Mouse (Mus musculus): ENCODE measurements around the gene 2410015M20Rik. TPM values are rescaled to one million over a fixed set of nuclear protein-coding genes. Genes with fewer than 3 reads are reported as not detected.
"Not testable (repeated sequence)": the region's sequence is repeated elsewhere in the genome, so short reads cannot be mapped to it uniquely, and the experiment has no call there.

The 2410015M20Rik gene
- polyA plus RNA-seq, 1 experiment = 145 TPM

GRCm38 (mm10) chr17:56643237-56643636 is 33.7 kb upstream of the 2410015M20Rik start:
- H3K36me3 ChIP-seq (ENCODE audit: control insufficient read depth, insufficient read depth, low read length) = no peaks in the 10 kb centered on the region
- WGBS = 91% methylated on average over 4 of the region's 4 CpGs
- no peak overlapping the region for H3K4me3 ChIP-seq (ENCODE audit: control insufficient read depth, insufficient read depth, low read length)
- no peak overlapping the region for H3K27ac ChIP-seq (ENCODE audit: control insufficient read depth, insufficient read depth, low read length)
- no peak for DNase-seq
- H3K27me3 ChIP-seq (ENCODE audit: control insufficient read depth, insufficient read depth, low read length) = no peaks in the 10 kb centered on the region
- no peaks in the 10 kb centered on the region for H3K4me1 ChIP-seq (replicated peaks; ENCODE audit: control insufficient read depth, insufficient read depth, low read length)
- TF ChIP-seq CTCF (IDR thresholded peaks at IDR 0.05; ENCODE audit: borderline replicate concordance, control insufficient read depth, extremely low read depth, insufficient read depth, low read length, poor library complexity) = no peak
- no peak for TF ChIP-seq POLR2A (IDR thresholded peaks at IDR 0.05; ENCODE audit: control insufficient read depth, extremely low read depth, insufficient read depth, low read length, poor library complexity)

GRCm38 (mm10) chr17:56634023-56634422 is 24.5 kb upstream of the 2410015M20Rik start:
- Histone ChIP-seq H3K27ac (ENCODE audit: control insufficient read depth, insufficient read depth, low read length) (no peak overlapping the region), H3K36me3 (ENCODE audit: control insufficient read depth, insufficient read depth, low read length) (no peaks in the 10 kb centered on the region), H3K4me3 (ENCODE audit: control insufficient read depth, insufficient read depth, low read length) (no peak overlapping the region), H3K4me1 (replicated peaks; ENCODE audit: control insufficient read depth, insufficient read depth, low read length) (no peaks in the 10 kb centered on the region), H3K27me3 (ENCODE audit: control insufficient read depth, insufficient read depth, low read length) (no peaks in the 10 kb centered on the region)
- no peak for DNase-seq
- no peak for TF ChIP-seq POLR2A (IDR thresholded peaks at IDR 0.05; ENCODE audit: control insufficient read depth, extremely low read depth, insufficient read depth, low read length, poor library complexity)
- no peak for TF ChIP-seq CTCF (IDR thresholded peaks at IDR 0.05; ENCODE audit: borderline replicate concordance, control insufficient read depth, extremely low read depth, insufficient read depth, low read length, poor library complexity)
- 84% methylated on average over 6 of the region's 6 CpGs for WGBS

GRCm38 (mm10) chr17:56631807-56632206 is 22.2 kb upstream of the 2410015M20Rik start:
- H3K36me3 ChIP-seq (ENCODE audit: control insufficient read depth, insufficient read depth, low read length) = no peaks in the 10 kb centered on the region
- H3K27ac ChIP-seq (ENCODE audit: control insufficient read depth, insufficient read depth, low read length) = no peak overlapping the region
- no peak for DNase-seq
- no peak overlapping the region for H3K4me3 ChIP-seq (ENCODE audit: control insufficient read depth, insufficient read depth, low read length)
- 75% methylated on average over 4 of the region's 4 CpGs for WGBS
- H3K27me3 ChIP-seq (ENCODE audit: control insufficient read depth, insufficient read depth, low read length) = no peaks in the 10 kb centered on the region; the same call in 1 of the 2 replicates
- peaks cover 12% of the 10 kb centered on the region for H3K4me1 ChIP-seq (replicated peaks; ENCODE audit: control insufficient read depth, insufficient read depth, low read length)
- TF ChIP-seq CTCF (IDR thresholded peaks at IDR 0.05; ENCODE audit: borderline replicate concordance, control insufficient read depth, extremely low read depth, insufficient read depth, low read length, poor library complexity) (no peak), POLR2A (IDR thresholded peaks at IDR 0.05; ENCODE audit: control insufficient read depth, extremely low read depth, insufficient read depth, low read length, poor library complexity) (no peak)

- H3K4me1 ChIP-seq (replicated peaks; ENCODE audit: control insufficient read depth, insufficient read depth, low read length) = peaks cover 19% of the 10 kb centered on the region
- H3K4me3 ChIP-seq (ENCODE audit: control insufficient read depth, insufficient read depth, low read length); H3K36me3 ChIP-seq (ENCODE audit: control insufficient read depth, insufficient read depth, low read length); H3K27ac ChIP-seq (ENCODE audit: control insufficient read depth, insufficient read depth, low read length); DNase-seq; H3K27me3 ChIP-seq (ENCODE audit: control insufficient read depth, insufficient read depth, low read length): not testable (repeated sequence)
- WGBS = 90% methylated on average over 27 of the region's 27 CpGs
Measured at GRCm38 (mm10) chr17:56629800-56630781, 20.5 kb upstream of the 2410015M20Rik start.

GRCm38 (mm10) chr17:56627530-56628277 is 18.1 kb upstream of the 2410015M20Rik start, which contains the start of gene Catsperd:
Gene Catsperd (plus strand): TSS chr17:56628143.
- Histone ChIP-seq H3K36me3 (ENCODE audit: control insufficient read depth, insufficient read depth, low read length) (no peaks in the 10 kb centered on the region), H3K4me1 (replicated peaks; ENCODE audit: control insufficient read depth, insufficient read depth, low read length) (peaks cover 19% of the 10 kb centered on the region), H3K27me3 (ENCODE audit: control insufficient read depth, insufficient read depth, low read length) (no peaks in the 10 kb centered on the region; the same call in 1 of the 2 replicates), H3K27ac (ENCODE audit: control insufficient read depth, insufficient read depth, low read length) (no peak within 1 kb of the TSS), H3K4me3 (ENCODE audit: control insufficient read depth, insufficient read depth, low read length) (peak within 1 kb of the TSS; percentile 93)
- 19% methylated on average over 26 of the region's 26 CpGs for WGBS
- no peak for DNase-seq
- TF ChIP-seq CTCF (IDR thresholded peaks at IDR 0.05; ENCODE audit: borderline replicate concordance, control insufficient read depth, extremely low read depth, insufficient read depth, low read length, poor library complexity) (no peak), POLR2A (IDR thresholded peaks at IDR 0.05; ENCODE audit: control insufficient read depth, extremely low read depth, insufficient read depth, low read length, poor library complexity) (no peak)

- Histone ChIP-seq H3K36me3 (ENCODE audit: control insufficient read depth, insufficient read depth, low read length) (no peaks in the 10 kb centered on the region), H3K27me3 (ENCODE audit: control insufficient read depth, insufficient read depth, low read length) (no peaks in the 10 kb centered on the region; the same call in 1 of the 2 replicates), H3K4me1 (replicated peaks; ENCODE audit: control insufficient read depth, insufficient read depth, low read length) (peaks cover 19% of the 10 kb centered on the region), H3K27ac (ENCODE audit: control insufficient read depth, insufficient read depth, low read length) (no peak within 1 kb of the TSS), H3K4me3 (ENCODE audit: control insufficient read depth, insufficient read depth, low read length) (peak within 1 kb of the TSS; percentile 93)
- WGBS = under 1% methylated on average over 51 of the region's 51 CpGs
- peak; percentile 96 for DNase-seq
- TF ChIP-seq CTCF (IDR thresholded peaks at IDR 0.05; ENCODE audit: borderline replicate concordance, control insufficient read depth, extremely low read depth, insufficient read depth, low read length, poor library complexity) = peak; percentile 37; the same call in 1 of the 2 replicates
- TF ChIP-seq POLR2A (IDR thresholded peaks at IDR 0.05; ENCODE audit: control insufficient read depth, extremely low read depth, insufficient read depth, low read length, poor library complexity) = peak; percentile 68
Measured at GRCm38 (mm10) chr17:56626754-56627470, 17.3 kb upstream of the 2410015M20Rik start, which contains the start of gene Lonp1. Gene Lonp1 (minus strand): TSS chr17:56626887.

All from thymus, adult 2 months (tissue).